Mouse (Mus musculus) heart, embryonic 14.5 days (tissue): ENCODE results near the gene Arntl2. TPM values are rescaled to one million over a fixed set of nuclear protein-coding genes. Genes with fewer than 3 reads are reported as not detected.

ENCODE experiments used
- ATAC-seq: fragments of 200-750 bp; cut with Nextera tagmentation; 2 replicates; pipeline ENCODE4 v1.8.0; 2017; ENCODE audit warnings: low read depth, moderate TSS enrichment; ENCODE audit not compliant: insufficient number of reproducible peaks, insufficient read depth, low FRiP score
- H3K27ac ChIP-seq, 2 experiments: fragments of 200-500 bp in 1 of 2; fragments of 300-500 bp in 1 of 2; sonication (generic) in 1 of 2; replicated peaks in 1 of 2; 2 replicates each; pipeline ENCODE4 v1.5.1; 2012 to 2014; ENCODE audit warnings: low read depth in 2 of 2, low read length in 2 of 2, control low read depth in 1 of 2, mild to moderate bottlenecking in 1 of 2, mixed read lengths in 1 of 2; ENCODE audit not compliant: control insufficient read depth in 1 of 2, insufficient read depth in 1 of 2
- H3K27me3 ChIP-seq: fragments of 300-500 bp; sonication (generic); 2 replicates; pipeline ENCODE4 v1.6.1; 2014; ENCODE audit warnings: mild to moderate bottlenecking, low read length, control low read depth; ENCODE audit not compliant: control insufficient read depth, insufficient read depth
- H3K36me3 ChIP-seq: fragments of 300-500 bp; sonication (generic); 2 replicates; pipeline ENCODE4 v1.6.1; 2014; ENCODE audit warnings: mild to moderate bottlenecking, control low read depth, low read length, mixed read lengths; ENCODE audit not compliant: control insufficient read depth, insufficient read depth
- H3K4me1 ChIP-seq, 2 experiments: fragments of 200-500 bp in 1 of 2; fragments of 300-500 bp in 1 of 2; sonication (generic) in 1 of 2; 2 replicates each; pipeline ENCODE4 v1.6.1; 2012 to 2014; ENCODE audit warnings: low read length in 2 of 2, control low read depth in 1 of 2, mixed read lengths in 1 of 2; ENCODE audit not compliant: control insufficient read depth in 2 of 2, insufficient read depth in 2 of 2
- H3K4me2 ChIP-seq: fragments of 300-500 bp; sonication (generic); 2 replicates; pipeline ENCODE4 v1.6.1; 2014; ENCODE audit warnings: mild to moderate bottlenecking, low read length
- H3K4me3 ChIP-seq, 2 experiments: fragments of 200-500 bp in 1 of 2; fragments of 300-500 bp in 1 of 2; sonication (generic) in 1 of 2; 2 replicates each; pipeline ENCODE4 v1.5.1; 2012 to 2014; ENCODE audit warnings: low read length in 2 of 2, mild to moderate bottlenecking in 2 of 2, control low read depth in 1 of 2, low read depth in 1 of 2, moderate library complexity in 1 of 2; ENCODE audit not compliant: control insufficient read depth in 1 of 2, insufficient read depth in 1 of 2
- H3K9ac ChIP-seq: fragments of 300-500 bp; sonication (generic); 2 replicates; pipeline ENCODE4 v1.6.1; 2014; ENCODE audit warnings: mild to moderate bottlenecking, low read length
- H3K9me3 ChIP-seq: fragments of 300-500 bp; sonication (generic); 2 replicates; pipeline ENCODE4 v1.6.1; 2016; ENCODE audit warnings: low read length, control low read depth; ENCODE audit not compliant: control insufficient read depth
- WGBS: fragments of 180-500 bp; shearing (Covaris S2); extraction: QIAGEN DNeasy Blood & Tissue Kit; methylation state at CpG from one replicate; pipeline ENCODE4 v1.1.7; 2014; 5-methylcytosine and 5-hydroxymethylcytosine counted together
- polyA plus RNA-seq: library from polyadenylated mRNA; unstranded; fragments of >200 nt; fragmentation: Nextera tagmentation; extraction: Ambion mirVana; gene quantifications from 2 replicates; pipeline ENCODE4 v1.2.1, GENCODE M21; 2014

Arntl2 gene
- polyA plus RNA-seq, 1 experiment from 2014 or later = 3.7 TPM

GRCm38 (mm10) chr6:146847402-146847801 is 51.5 kb downstream of the Arntl2 start:
- H3K36me3 ChIP-seq = no peaks in the 10 kb centered on the region
- peaks cover 19 to 21% of the 10 kb centered on the region in 2 experiments for H3K4me1 ChIP-seq
- WGBS = 88% methylated on average over 3 of the region's 3 CpGs
- ATAC-seq = no peak
- H3K27ac ChIP-seq = no peak overlapping the region
- H3K4me3 ChIP-seq = no peak overlapping the region
- no peaks in the 10 kb centered on the region for H3K9me3 ChIP-seq
- H3K4me2 ChIP-seq = no peak overlapping the region
- no peaks in the 10 kb centered on the region for H3K27me3 ChIP-seq
- no peak overlapping the region for H3K9ac ChIP-seq

- no peak overlapping the region for H3K4me2 ChIP-seq
- H3K4me1 ChIP-seq = peaks cover 19 to 22% of the 10 kb centered on the region in 2 experiments
- no peaks in the 10 kb centered on the region for H3K9me3 ChIP-seq
- no peaks in the 10 kb centered on the region for H3K36me3 ChIP-seq
- H3K9ac ChIP-seq = no peak overlapping the region
- no peak overlapping the region for H3K4me3 ChIP-seq
- WGBS = 84% methylated on average over 3 of the region's 3 CpGs
- ATAC-seq = no peak
- H3K27ac ChIP-seq = no peak overlapping the region
- no peaks in the 10 kb centered on the region for H3K27me3 ChIP-seq
Observed at GRCm38 (mm10) chr6:146848281-146848680, 52.4 kb downstream of the Arntl2 start.

GRCm38 (mm10) chr6:146850050-146850449 is 54.2 kb downstream of the Arntl2 start, which contains the start of gene Smco2:
Gene Smco2 (plus strand): TSS chr6:146850104.
- no peaks in the 10 kb centered on the region for H3K36me3 ChIP-seq
- no peak within 1 kb of the TSS for H3K4me3 ChIP-seq
- no peaks in the 10 kb centered on the region for H3K27me3 ChIP-seq
- H3K4me1 ChIP-seq = peaks cover 15 to 21% of the 10 kb centered on the region in 2 experiments
- no peak for ATAC-seq
- no peaks in the 10 kb centered on the region for H3K9me3 ChIP-seq
- H3K27ac ChIP-seq = no peak within 1 kb of the TSS
- H3K9ac ChIP-seq = no peak within 1 kb of the TSS
- H3K4me2 ChIP-seq = no peak within 1 kb of the TSS
- 78% methylated on average over 4 of the region's 4 CpGs for WGBS

- Histone ChIP-seq H3K4me3 (no peak overlapping the region), H3K36me3 (no peaks in the 10 kb centered on the region), H3K9me3 (no peaks in the 10 kb centered on the region), H3K27ac (no peak overlapping the region), H3K4me1 (peaks cover 3 to 9% of the 10 kb centered on the region in 2 experiments; a peak in 3 of 4 replicates), H3K27me3 (no peaks in the 10 kb centered on the region), H3K9ac (no peak overlapping the region), H3K4me2 (no peak overlapping the region)
- ATAC-seq = no peak
- WGBS = 72% methylated on average over 3 of the region's 3 CpGs
Observed at GRCm38 (mm10) chr6:146851916-146852315, 56.1 kb downstream of the Arntl2 start.

- Histone ChIP-seq H3K4me3 (no peak overlapping the region), H3K36me3 (no peaks in the 10 kb centered on the region), H3K4me2 (no peak overlapping the region), H3K9me3 (no peaks in the 10 kb centered on the region), H3K4me1 (peaks cover 3 to 16% of the 10 kb centered on the region in 2 experiments; a peak in 3 of 4 replicates), H3K27me3 (no peaks in the 10 kb centered on the region), H3K27ac (no peak overlapping the region), H3K9ac (no peak overlapping the region)
- WGBS = 45% methylated on average over 4 of the region's 4 CpGs
- ATAC-seq = no peak
Observed at GRCm38 (mm10) chr6:146852739-146853138, 56.9 kb downstream of the Arntl2 start.

GRCm38 (mm10) chr6:146855185-146855584 is 59.3 kb downstream of the Arntl2 start:
- no peaks in the 10 kb centered on the region for H3K27me3 ChIP-seq
- H3K4me1 ChIP-seq = peaks cover 3 to 18% of the 10 kb centered on the region in 2 experiments; a peak in 3 of 4 replicates
- WGBS = 91% methylated on average over 9 of the region's 9 CpGs
- H3K4me3 ChIP-seq = no peak overlapping the region
- no peaks in the 10 kb centered on the region for H3K36me3 ChIP-seq
- no peak overlapping the region for H3K9ac ChIP-seq
- no peak overlapping the region for H3K27ac ChIP-seq
- no peak overlapping the region for H3K4me2 ChIP-seq
- no peak for ATAC-seq
- H3K9me3 ChIP-seq = no peaks in the 10 kb centered on the region

- no peak for ATAC-seq
- Histone ChIP-seq H3K27ac (no peak overlapping the region), H3K9me3 (no peaks in the 10 kb centered on the region), H3K4me2 (no peak overlapping the region), H3K27me3 (no peaks in the 10 kb centered on the region), H3K9ac (no peak overlapping the region), H3K36me3 (no peaks in the 10 kb centered on the region), H3K4me3 (no peak overlapping the region), H3K4me1 (peaks cover 2 to 15% of the 10 kb centered on the region in 2 experiments; a peak in 3 of 4 replicates)
- WGBS = 70% methylated on average over 2 of the region's 2 CpGs
Observed at GRCm38 (mm10) chr6:146857386-146857785, 61.5 kb downstream of the Arntl2 start.

GRCm38 (mm10) chr6:146863154-146863553 is 67.3 kb downstream of the Arntl2 start:
- H3K4me3 ChIP-seq = no peak overlapping the region
- H3K4me1 ChIP-seq = no peaks in the 10 kb centered on the region
- H3K27me3 ChIP-seq = no peaks in the 10 kb centered on the region
- H3K27ac ChIP-seq = no peak overlapping the region
- no peak for ATAC-seq
- no peak overlapping the region for H3K4me2 ChIP-seq
- WGBS = 86% methylated on average over 2 of the region's 2 CpGs
- peaks cover 3% of the 10 kb centered on the region; the same call in 1 of the 2 replicates for H3K9me3 ChIP-seq
- H3K36me3 ChIP-seq = no peaks in the 10 kb centered on the region
- H3K9ac ChIP-seq = no peak overlapping the region
